Mouse (Mus musculus) CH12.LX (cell line): ENCODE results near the gene Ypel2.

Experiments
- EP300 ChIP-seq: IDR thresholded peaks from 2 replicates; pipeline ENCODE4 v1.6.1; 2011; ENCODE audit warnings: low read length, improper control_type of control experiment
- ZC3H11A ChIP-seq: IDR thresholded peaks from 2 replicates; pipeline ENCODE4 v1.6.1; 2012; ENCODE audit warnings: low read depth, mild to moderate bottlenecking, inconsistent platforms, low read length, improper control_type of control experiment

DNA sequence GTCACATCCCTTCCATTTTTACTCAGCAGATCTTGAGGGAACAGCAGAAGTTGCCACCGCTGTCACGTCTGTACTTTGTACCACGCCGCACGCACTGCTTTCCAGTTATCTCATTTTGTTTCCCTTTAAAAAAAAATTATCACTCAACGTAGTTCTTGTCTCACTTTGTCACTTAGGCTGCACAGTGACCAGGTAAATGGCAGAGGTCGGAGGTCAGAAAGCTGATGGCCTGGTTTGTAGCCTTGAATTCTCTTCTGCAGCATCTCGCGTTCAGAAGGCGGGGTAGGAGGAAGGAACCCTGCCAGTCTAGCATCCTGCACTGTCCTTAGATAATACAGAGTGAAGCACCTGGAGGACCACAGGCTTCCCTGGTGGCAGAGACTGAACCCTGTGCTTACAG, 29.8 kb downstream of the Ypel2 start:
- TF ChIP-seq EP300 (no peak), ZC3H11A (no peak)
